Mouse (Mus musculus) right cerebral cortex, postnatal 36 days (tissue): ENCODE results near the gene B4galnt3.
"Not testable (repeated sequence)": the region's sequence is repeated elsewhere in the genome, so short reads cannot be mapped to it uniquely, and the experiment has no call there.

Source experiments
- DNase-seq, 2 experiments: peaks; one replicate each; pipeline ENCODE4 v3.0.0; 2022; ENCODE audit warnings: low spot score in 2 of 2, mixed read lengths in 1 of 2

The B4galnt3 gene

DNA sequence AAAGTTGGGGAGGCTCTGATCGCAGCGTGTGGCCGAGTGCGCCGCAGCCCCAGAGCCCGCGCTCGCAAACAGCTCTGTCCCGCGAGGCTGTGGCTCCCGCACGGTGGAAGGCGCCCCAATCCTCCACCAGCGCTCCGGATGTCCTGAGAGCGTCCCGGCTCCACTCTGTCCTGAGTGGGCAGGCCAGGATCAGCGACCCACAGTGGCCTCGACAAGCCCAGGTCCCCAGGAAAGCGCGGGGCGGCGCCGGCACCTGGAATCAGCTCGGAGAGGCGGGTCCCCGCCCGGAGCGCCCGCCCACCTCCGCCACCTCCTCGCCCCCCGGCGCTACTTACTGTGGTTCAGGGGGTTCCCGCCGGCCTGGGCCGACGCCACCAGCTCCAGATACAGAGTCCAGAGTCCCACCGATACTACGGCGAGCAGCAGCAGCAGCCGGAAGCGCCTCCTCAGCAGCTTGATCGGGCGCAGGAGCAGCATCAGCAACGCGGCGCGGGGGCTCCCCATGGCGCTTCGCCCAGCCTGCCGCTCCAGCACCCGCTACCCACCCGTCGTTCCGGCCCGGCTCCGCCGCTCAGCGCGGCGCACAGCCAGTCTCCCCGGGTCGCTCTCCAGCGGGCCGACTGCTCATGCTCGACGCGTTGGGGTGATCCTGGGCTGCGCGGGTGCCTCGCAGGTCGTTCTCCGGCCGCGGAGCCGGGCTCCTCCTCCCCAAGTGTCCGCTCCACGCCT is at the start of gene B4galnt3, which contains the start of gene D330020A13Rik:
B4galnt3 (minus strand) TSS at position 504 of the 729 bp plus-strand sequence.
D330020A13Rik (plus strand) TSS at position 309 of the 729 bp plus-strand sequence.
- peak; percentile 30 to 40 for DNase-seq

DNA sequence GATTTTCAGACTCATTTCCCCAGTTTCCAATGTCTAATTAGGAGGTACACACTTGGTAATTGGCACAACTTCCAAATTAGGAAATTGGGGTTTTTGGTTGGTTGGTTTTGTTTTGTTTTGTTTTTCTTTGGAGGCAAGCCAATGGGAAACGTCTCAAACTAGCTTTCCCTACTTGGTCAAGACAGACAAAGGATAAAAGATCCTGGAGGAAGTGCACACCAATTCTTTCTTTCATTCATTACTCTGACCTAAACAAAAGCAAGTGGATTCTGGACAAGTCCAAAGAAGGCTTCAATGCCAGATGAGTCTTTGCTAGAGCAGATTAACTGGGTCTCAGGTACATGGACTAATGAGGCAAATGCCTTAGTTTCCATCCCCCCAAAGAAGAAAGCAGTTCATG is 49.6 kb upstream of the B4galnt3 start:
- no peak for DNase-seq

DNA sequence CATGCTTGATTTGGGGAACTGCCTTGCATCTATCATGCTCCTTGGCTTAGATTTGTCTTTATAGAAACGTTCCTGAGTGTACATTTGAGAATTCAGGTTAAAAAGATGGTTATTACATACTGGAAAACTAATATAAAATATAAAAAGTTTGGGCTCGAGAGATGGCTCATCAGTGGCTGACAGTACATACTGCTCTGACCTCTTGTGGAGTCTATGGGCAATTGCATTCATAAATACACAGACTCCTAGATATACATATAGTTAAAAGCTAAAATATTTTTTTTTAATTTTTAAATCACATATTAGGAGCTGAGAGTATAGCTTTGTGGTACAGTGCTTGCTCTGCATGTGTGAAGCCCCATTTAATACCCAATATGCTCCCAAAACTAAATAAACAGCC is 38.0 kb upstream of the B4galnt3 start:
- no peak for DNase-seq

DNA sequence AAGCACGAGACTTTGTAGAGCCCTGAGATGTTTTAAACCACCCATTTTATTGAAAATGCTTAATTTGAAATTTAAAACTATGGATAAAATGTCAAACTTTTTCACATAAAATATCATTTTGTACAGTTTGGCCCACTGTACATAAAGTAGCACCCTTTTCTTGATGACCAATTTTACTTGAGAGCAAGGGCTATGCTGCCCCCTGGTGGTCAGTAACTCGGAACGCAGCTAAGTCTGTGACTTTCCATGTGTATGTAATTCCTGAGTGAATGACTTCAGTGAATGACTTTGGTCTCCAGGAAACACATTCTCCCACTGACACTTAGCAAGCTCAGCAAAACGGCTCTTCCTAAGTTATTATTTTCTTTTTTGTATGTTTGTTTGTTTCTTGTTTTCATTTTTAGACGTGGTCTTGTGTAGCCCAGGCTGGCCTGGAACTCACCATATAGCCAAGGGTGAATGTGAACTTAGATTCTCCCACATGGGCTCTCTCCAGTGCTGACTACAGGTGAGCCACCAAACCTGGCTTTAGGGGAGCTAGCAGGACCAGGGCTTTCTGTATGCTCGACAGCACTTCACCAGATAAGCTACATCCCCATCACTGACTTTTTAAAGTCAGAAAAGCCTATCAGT is 30.1 kb upstream of the B4galnt3 start:
- DNase-seq = peak; percentile 15 to 23

DNA sequence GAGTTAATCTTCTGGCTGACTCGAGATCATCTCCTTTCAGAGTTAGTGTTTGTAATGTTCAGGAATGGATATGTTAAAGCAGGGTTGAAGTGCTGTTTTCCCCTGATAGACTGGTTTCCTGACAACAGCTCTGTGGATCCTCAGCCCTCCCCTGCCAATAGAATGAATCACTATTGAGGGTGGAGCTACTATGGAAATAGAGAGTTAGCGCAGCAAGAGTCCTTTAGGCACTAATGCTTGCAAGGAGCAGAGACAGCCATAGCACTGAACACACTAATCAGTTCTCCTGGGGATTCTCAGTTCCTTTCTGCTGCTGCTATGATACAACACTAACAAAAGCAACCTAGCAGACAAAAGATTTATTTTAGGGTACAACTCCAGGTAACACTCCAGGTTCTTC is 26.0 kb upstream of the B4galnt3 start:
- DNase-seq = no peak

DNA sequence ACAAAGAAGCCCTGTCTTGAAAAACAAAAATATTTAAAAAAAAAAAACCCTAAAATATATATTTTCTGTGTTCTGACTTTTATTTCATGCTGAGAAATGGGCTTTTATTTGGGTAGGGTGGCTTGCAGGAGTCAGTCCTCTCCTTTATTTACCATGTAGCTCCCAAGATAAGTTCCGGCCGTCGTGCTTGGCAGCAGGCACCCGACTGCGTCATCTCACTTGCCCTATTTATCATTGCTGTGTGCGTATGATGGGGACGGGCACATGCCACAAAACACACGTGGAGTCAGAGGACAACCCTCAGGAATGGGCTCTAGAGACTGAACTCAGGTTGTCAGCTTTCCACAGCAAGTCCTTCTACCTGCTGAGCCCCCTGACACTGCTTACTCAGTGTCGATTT is 24.8 kb upstream of the B4galnt3 start:
- no peak for DNase-seq

DNA sequence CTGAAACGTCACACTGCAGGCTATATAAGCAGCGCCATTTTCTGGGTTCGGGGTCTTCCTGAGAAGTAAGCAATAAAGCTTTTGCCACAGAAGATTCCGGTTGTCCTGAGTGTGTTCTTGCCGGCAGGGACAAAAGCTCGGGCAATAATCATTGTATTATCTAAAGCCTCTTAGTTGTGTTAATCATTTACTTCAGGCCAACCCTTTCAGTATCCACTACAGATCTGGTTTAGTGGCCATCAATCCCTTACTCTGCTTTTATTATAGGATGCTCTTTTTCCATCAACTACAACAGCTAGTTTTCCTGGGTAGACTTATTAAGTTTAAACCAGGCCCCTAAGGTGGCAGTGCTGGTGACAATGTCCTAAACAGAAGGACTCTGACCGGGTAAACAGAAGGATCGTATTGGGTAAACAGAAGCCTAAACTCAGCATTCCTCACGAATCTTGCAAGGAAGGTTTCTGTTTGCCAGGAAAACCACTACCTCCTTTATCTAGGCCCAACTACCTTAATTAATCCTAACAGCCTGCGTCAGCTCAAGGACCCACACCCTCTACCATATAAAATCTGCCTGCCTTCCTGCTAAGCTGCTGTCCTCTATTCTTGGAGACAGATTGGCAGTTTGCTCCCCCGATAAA is 24.1 kb upstream of the B4galnt3 start:
- DNase-seq = no peak

DNA sequence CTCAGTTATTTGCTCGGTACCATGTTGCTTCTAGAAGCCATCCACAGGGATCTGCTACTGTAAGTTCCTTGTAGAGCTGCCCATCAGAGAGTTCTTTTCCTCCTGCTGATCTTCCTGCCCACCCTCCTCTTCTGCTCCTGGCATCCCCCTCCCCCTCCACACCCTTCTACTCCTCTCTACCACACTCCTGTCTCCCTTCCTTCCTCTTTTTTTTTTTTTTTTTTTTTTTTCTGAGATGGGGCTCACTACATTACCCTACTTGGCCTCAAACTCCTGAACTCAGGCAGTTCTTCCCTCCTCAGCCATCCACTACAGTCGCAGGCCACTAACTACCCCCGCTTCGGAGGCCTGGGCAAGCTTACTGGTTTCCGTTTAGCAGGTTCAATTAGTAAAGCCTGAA is 18.1 kb upstream of the B4galnt3 start:
- no peak for DNase-seq

DNA sequence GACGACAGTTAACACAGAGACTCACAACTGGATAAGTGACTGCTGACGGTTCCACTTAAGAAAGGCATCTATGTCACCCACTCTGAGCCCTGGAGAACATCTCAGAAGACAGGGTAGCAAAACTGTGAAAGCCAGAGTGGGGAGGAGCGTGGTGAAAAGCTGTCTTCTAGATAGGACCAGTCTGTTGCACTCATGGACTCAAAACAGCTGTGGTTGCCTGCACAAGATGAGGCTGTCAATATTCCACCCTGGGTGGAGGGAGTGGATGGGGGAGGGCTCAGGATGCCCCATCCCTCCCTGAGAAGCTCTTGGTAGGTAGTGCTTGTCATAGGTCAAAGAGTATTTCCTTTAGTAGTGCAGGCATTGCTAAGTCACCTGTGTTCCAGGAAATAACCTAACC is 15.4 kb upstream of the B4galnt3 start:
- DNase-seq = no peak

DNA sequence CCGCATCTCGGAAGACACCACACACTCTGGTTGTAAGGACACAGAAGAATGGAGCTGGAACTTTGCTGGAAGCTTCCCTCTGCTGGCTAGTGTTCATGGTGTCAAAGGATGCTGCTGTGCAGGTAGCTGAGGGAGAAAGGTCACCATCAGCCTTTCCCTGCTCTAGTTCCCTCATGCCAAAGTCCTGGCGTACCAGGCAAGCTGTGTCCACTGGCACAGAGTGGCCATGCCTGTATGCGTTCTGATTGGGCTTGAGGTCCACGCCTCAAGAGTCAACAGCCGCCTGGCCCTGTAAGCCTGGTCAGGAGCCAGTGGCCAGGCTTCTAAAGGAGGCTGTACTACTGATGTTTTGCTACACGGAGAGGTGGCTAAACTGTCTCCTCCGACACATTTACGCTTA is 15.0 kb upstream of the B4galnt3 start:
- DNase-seq = no peak

DNA sequence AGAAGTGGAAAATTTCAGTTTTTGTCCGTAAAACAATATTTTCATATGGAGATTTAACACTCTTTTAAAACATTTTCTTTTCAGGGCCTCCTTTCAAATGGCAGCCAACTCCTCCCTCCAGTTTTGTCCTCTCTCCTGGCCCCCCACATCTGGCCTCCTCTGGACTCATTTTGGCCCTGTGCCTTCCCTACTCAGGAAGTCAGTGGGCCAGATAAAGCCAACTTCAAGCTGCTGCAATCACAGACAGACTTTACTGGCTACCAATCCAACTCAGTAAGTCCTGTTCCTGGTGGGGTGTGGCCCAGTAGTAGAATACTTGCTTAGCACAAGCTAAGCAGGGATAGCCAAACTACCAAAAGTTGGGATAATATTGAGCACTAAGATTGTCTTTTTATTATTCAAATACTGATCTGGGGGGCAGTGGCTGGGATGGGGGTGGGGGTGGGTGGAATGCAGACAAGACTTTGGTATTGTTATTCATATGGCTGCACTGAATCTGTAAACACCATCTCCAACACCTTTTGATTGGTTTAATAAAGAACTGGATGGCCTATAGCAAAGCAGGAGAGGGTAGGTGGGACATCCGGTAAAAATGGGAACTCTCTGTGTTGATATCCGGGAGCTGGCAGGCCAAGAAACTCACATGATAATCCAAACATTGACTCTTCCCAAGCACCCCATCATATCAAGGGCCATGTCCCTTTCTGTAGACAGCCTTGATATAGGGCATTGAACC is 12.7 kb upstream of the B4galnt3 start:
- no peak for DNase-seq

DNA sequence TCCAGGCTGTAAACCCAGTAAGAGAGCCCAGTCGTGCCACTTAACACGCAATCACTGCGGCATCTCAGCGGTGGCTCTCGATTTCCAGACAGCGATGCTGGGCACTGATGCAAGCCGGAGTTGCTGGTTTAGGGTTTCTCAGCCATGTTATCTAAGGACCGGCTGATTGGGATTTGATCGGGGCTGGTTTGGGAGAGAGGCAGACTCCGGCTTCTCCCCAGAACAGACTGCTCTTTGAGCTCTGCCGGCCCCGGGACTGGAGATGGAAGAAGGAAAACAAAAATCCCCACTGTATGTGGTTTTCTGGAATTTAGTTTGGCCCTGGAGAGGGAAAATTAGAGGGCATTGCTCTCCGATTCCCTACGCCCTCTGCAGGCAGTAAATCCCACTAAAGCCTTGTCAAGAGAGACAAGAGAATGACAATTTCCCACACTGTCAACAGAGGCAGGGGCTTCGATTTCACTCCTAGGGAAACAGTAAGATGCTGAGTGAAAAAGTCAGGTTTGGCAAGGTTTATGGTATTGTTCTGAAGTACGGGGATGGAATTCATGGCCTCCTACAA is 8.5 kb upstream of the B4galnt3 start:
- no peak for DNase-seq

DNA sequence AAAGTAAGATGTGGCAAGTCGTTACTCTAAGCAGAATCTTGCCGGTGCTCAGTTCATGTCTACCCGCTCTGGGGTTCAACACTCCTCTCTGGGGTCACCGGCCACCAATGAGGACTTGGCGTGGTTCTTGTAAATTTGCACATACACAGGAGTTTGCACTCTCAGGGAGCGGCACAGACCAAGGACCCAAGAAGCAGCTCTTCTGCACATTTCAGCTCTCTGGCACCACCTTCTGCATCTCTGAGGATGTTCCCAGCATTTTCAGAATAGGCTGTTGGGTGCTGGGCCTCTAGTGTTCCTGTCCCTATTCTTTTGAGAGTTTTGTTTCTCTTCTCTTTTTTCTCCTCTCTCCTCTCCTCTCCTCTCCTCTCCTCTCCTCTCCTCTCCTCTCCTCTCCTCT is 6.8 kb upstream of the B4galnt3 start:
- DNase-seq = peak; percentile 24

DNA sequence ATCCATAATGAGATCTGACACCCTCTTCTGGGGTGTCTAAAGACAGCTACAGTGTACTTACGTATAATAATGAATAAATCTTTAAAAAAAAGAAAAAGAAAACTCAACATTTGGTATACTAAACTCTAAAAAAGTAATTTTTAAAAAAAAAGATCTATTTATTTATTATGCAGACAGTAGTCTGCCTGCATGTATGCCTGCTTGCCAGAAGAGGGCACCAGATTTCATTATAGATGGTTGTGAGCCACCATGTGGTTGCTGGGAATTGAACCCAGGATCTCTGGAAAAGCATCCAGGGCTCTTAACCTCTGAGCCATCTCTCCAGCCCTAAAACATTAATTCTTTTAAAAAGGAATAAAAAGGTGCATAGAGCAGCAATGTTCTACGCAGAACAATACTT is 2.2 kb upstream of the B4galnt3 start:
- DNase-seq = not testable (repeated sequence)

DNA sequence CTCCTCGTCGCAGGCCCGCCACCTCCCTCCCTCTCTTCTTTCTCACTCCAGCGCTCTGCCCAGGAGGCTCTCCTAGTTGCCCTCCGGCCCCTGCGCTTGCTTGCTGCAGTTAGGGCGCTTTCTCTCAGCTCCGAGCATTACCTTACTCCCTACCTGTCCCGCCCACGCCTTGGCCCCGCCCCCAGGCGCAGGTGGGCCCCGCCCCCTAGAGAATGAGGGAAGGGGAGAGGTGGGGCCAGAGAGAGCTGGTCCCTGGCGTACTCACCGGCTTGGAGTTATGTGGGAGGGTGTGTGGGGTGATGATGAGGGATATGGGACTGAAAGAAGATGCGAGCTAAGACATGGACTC is 400 bp upstream of the B4galnt3 start:
- peak; percentile 8 to 10 for DNase-seq

DNA sequence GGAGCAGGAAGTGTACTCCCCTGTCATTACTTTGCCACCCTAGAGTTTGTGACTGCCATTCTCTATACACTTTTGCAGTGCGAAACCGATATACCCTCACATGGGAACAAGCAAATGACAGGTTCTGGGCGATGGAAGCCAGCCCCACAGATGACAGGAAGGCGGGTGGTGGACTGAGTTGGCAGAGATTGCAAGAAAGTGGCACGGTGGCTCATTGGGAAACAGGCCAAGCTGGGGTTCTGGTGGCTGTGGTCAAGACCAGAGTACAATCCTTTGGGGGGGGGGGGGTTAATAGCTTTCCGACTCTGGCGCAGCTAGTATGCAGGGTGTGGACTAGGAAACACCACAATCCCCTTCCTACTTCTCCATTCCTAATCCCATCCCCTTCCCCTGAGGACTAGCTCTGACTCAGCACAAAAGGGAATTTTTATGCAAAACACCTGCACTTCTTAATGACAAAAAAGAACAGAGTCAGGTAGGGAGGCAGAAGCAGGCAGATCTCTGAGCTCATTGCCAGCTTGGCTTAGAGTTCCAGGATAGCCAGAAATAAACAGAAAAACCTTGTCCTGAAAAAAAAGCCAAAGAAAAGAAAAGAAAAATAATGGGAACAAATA is 2.9 kb downstream of the B4galnt3 start:
- DNase-seq = no peak

DNA sequence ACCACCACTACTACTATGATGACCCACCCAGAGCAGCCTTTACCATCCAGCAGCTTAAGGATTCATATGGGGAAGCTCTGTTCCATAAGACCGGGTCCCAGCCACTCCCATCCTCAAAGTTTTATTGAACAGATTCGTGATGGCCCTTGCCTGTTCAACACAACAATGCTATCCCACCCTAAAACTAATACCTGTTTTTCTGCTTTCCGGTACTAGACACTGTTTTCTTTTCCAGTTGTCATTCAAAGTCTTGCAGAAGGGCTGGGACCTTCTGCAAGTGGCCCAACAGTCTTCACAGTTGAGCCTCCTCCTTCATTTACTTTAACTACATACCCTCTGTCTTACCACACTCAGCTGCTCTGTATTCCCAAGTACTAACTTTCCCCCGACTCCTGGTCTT is 4.9 kb downstream of the B4galnt3 start:
- no peak for DNase-seq

DNA sequence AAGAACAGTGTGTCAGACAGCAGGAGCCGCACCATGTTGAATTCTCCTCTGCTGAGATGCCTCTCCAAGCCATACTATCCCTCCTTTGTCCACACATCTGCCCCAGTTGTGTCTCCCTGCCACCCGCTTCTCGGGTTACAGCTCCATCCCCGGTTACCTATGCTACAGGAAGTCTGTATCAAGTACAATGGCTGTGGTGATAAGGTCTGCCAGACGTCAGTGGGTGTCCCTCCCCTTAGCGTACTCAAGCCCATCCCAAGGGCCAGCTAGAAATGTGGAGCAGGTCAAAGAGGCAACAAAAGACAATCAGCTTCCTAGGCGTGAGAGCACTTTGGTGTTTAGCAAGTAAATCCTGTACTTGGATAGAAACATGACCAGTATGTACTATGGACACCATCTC is 5.8 kb downstream of the B4galnt3 start:
- no peak for DNase-seq

DNA sequence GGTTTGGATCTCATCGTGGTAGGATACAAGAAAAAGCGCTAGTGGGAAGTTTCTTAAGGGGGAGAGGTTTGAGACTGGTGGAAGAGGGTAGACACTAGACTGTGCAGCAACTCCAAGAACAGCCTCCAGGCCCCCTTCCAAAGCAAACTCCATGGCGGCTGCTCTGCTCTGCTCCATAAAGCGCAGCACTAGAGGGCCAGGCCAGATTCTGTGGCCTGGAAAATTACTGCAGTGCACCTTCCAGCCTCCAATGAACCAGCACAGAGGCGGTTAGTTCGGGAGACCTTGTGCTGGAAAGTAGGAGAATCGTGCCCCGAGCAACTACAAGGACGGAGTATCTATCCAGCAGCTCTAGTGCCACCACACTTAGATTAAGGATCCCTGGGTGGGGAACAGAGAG is 7.1 kb downstream of the B4galnt3 start:
- no peak for DNase-seq

DNA sequence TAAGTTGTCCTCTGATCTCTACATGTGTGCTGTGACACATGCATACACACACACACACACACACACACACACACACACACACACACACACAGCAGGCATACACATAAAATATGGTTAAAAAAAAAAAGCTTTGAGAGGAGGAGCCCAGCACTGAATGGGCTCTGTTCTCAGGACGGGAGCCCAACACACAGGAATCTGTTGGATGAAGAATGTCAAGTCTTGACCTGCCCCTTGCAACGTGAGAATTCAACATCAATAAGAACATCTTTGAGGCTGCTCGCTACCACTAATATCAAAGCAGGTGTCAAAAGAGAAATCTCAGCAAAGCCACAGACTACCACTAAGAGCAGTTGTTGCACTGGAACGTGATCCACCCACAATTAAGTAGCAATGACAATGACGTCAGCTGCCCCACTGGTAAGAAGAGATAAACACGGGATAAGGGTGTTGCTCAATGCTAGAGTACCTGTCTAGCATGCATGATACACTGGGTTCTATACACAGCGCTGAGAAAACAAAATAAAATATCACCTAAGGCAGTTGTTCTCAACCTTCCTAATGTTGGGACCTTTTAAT is 17.4 kb downstream of the B4galnt3 start:
- no peak for DNase-seq

DNA sequence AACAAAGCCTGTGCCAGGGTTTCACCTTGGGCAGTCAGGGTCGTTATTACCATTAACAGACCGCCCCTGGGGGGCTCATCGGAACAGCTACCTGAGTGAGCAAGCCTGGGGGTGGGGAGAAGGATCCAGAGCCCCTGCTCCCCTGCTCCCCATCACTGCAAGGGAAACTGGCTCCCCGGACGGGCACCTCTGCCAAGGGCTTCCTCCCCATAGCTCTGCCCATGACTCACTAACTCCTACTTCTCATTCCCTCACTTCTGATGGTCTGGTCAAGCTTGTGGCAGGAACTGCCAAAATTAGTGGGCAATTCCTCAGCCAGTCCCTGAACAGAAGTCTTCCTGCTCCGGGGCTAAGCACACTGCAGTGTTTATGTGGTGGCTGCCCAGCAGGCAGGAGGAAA is 19.1 kb downstream of the B4galnt3 start:
- DNase-seq = no peak
